Mouse (Mus musculus) MEL (cell line): ENCODE results near the gene Gm17359.

Experiments used
- CHD2 ChIP-seq: IDR thresholded peaks from 2 replicates; pipeline ENCODE4 v1.6.1; 2011; ENCODE audit warnings: low read length, improper control_type of control experiment
- CTCF ChIP-seq, 3 experiments: IDR thresholded peaks in 2 of 3; conservative IDR thresholded peaks in 1 of 3; 2 replicates each; pipeline ENCODE4 v1.5.1; 2011 to 2012; ENCODE audit warnings: low read length in 3 of 3, low read depth in 2 of 3, mild to moderate bottlenecking in 2 of 3, improper control_type of control experiment in 1 of 3, inconsistent platforms in 1 of 3, mixed read lengths in 1 of 3, moderate library complexity in 1 of 3; ENCODE audit not compliant: control insufficient read depth in 1 of 3, insufficient read depth in 1 of 3, poor library complexity in 1 of 3, severe bottlenecking in 1 of 3
- E2F4 ChIP-seq: IDR thresholded peaks from 2 replicates; pipeline ENCODE4 v1.6.1; 2011; ENCODE audit warnings: low read depth, low read length, improper control_type of control experiment, borderline replicate concordance
- ZNF384 ChIP-seq: IDR thresholded peaks from 2 replicates; pipeline ENCODE4 v1.6.1; 2012; ENCODE audit warnings: low read depth, mild to moderate bottlenecking, inconsistent platforms, low read length, improper control_type of control experiment

DNA sequence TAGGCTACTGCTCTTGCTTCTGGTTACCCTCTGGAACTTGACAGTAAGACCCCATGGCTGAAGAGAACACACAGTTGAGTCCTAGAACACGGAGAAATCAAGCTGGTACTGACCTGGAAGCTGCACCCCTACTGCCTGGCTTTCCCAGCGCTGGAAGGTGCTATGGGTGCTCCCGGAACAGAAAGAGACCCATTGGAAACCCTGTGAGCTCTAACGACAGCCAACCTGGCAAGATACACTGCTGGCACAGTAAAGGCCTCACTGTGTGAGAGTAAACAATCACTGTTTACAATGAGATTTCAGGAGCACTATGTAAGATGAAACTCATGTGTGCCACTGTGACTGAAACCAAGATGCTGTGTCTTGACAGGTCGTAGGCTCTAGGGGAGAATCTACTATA, 78.6 kb downstream of the Gm17359 start:
- TF ChIP-seq CTCF (IDR thresholded peaks at IDR 0.05 in 2 of 3, conservative IDR thresholded peaks at IDR 0.05 in 1 of 3; ENCODE audit: control insufficient read depth in 1 of 3, insufficient read depth in 1 of 3, low read depth in 2 of 3, low read length in 3 of 3, poor library complexity in 1 of 3, severe bottlenecking in 1 of 3): no peak
- TF ChIP-seq E2F4: no peak
- no peak for TF ChIP-seq ZNF384
- TF ChIP-seq CHD2: no peak
